In the genomic region with DNA sequence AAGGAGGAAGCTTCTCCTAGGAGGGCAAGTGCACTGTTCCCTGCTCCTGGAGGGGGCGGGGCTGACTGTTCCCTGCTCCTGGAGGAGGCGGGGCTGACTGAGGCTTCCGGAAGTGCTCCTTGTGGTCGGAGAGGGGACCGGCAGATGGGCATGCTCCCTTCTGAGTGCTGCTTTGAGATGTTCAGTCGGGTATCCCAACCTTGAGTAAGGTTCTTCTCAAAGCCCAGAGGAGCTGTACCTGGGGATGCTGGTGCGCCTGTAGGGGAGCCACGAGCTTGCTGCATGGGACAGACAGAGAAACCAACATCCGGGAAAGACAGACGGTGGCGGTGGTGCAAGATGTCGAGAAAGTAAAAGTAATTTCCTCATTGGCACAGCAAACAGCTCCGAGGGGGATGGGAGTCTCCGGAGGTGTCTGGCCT, we compare ENCODE assay signal across 8 mouse cellular contexts.
DNase-seq lines count a peak whose midpoint lies in the region; ATAC-seq and TF ChIP-seq lines count a peak whose summit lies in the region.

No protein-coding gene starts in this region.

- peak; percentile 64 for ATAC-seq in common myeloid progenitor, adult 5-6 weeks (replicated peaks; ENCODE audit: low read depth, poor library complexity, severe bottlenecking)
- ATAC-seq in intestine, embryonic 16.5 days = peak; percentile 61
- ATAC-seq in liver, postnatal 0 days = peak; percentile 57; the same call in 1 of the 2 replicates
- peak; percentile 53; the same call in 1 of the 2 replicates for ATAC-seq in neural tube, embryonic 12.5 days (ENCODE audit: low FRiP score, low read depth)

- peak; percentile 80 for DNase-seq in WW6 (ENCODE audit: low read depth, low spot score)
- DNase-seq in heart, adult 18-20 months = peak; percentile 53 to 63
- peak; percentile 62 for DNase-seq in liver, postnatal 0 days
- DNase-seq in yolk sac, embryonic 10.5 days (ENCODE audit: low spot score) = peak; percentile 84
- no peak for DNase-seq in frontal cortex, postnatal 36 days (ENCODE audit: low spot score in 2 of 2)

- H3K9ac ChIP-seq in intestine, embryonic 16.5 days (ENCODE audit: low read depth, low read length) = peak overlapping the region; percentile 60
- H3K9ac ChIP-seq in liver, postnatal 0 days (replicated peaks) = peak overlapping the region; percentile 48
- no peak overlapping the region for H3K9ac ChIP-seq in neural tube, embryonic 12.5 days

- H3K4me2 ChIP-seq in intestine, embryonic 16.5 days (ENCODE audit: low read depth, low read length) = peak overlapping the region; percentile 58
- H3K4me2 ChIP-seq in liver, postnatal 0 days (ENCODE audit: low read depth, low read length) = peak overlapping the region; percentile 70
- peak overlapping the region; percentile 57 for H3K4me2 ChIP-seq in neural tube, embryonic 12.5 days (replicated peaks)

- H3K27me3 ChIP-seq in intestine, embryonic 16.5 days (replicated peaks; ENCODE audit: control insufficient read depth, insufficient read depth, low read length) = no peaks in the 10 kb centered on the region
- no peaks in the 10 kb centered on the region for H3K27me3 ChIP-seq in liver, postnatal 0 days (ENCODE audit: insufficient read depth, low read length)
- H3K27me3 ChIP-seq in neural tube, embryonic 12.5 days (replicated peaks) = no peaks in the 10 kb centered on the region

- H3K36me3 ChIP-seq in intestine, embryonic 16.5 days (ENCODE audit: control insufficient read depth, insufficient read depth, low read length) = no peaks in the 10 kb centered on the region
- no peaks in the 10 kb centered on the region for H3K36me3 ChIP-seq in liver, postnatal 0 days (replicated peaks; ENCODE audit: insufficient read depth, low read length)
- no peaks in the 10 kb centered on the region for H3K36me3 ChIP-seq in neural tube, embryonic 12.5 days

- no peaks in the 10 kb centered on the region for H3K9me3 ChIP-seq in intestine, embryonic 16.5 days (ENCODE audit: control insufficient read depth, low read length)
- no peaks in the 10 kb centered on the region for H3K9me3 ChIP-seq in liver, postnatal 0 days (ENCODE audit: low read length)
- H3K9me3 ChIP-seq in neural tube, embryonic 12.5 days = no peaks in the 10 kb centered on the region

- H3K4me3 ChIP-seq in intestine, embryonic 16.5 days (ENCODE audit: low read length) = peak overlapping the region; percentile 49
- peak overlapping the region; percentile 46 for H3K4me3 ChIP-seq in liver, postnatal 0 days (ENCODE audit: low read depth, low read length)
- peak overlapping the region; percentile 18; the same call in 1 of the 2 replicates for H3K4me3 ChIP-seq in neural tube, embryonic 12.5 days

- 13% methylated on average over 14 of the region's 14 CpGs for whole genome bisulfite sequencing in intestine, embryonic 16.5 days
- 8% methylated on average over 14 of the region's 14 CpGs for WGBS in liver, postnatal 0 days (ENCODE audit: insufficient replicate concordance)
- WGBS in neural tube, embryonic 12.5 days = 9% methylated on average over 14 of the region's 14 CpGs

- peak; percentile 36 for TF ChIP-seq CTCF in liver, postnatal 0 days (IDR thresholded peaks at IDR 0.05; ENCODE audit: low read depth)

- TF ChIP-seq EP300 in liver, postnatal 0 days (IDR thresholded peaks at IDR 0.05; ENCODE audit: low read depth) = no peak

- H3K4me1 ChIP-seq in intestine, embryonic 16.5 days (ENCODE audit: control insufficient read depth, insufficient read depth, low read length) = peaks cover 33% of the 10 kb centered on the region
- H3K4me1 ChIP-seq in liver, postnatal 0 days (ENCODE audit: insufficient read depth) = peaks cover 28% of the 10 kb centered on the region
- peaks cover 5% of the 10 kb centered on the region; the same call in 1 of the 2 replicates for H3K4me1 ChIP-seq in neural tube, embryonic 12.5 days

- peak overlapping the region; percentile 70 for H3K27ac ChIP-seq in intestine, embryonic 16.5 days (ENCODE audit: low read length)
- peak overlapping the region; percentile 11; the same call in 1 of the 2 replicates for H3K27ac ChIP-seq in liver, postnatal 0 days (ENCODE audit: low read depth)
- no peak overlapping the region for H3K27ac ChIP-seq in neural tube, embryonic 12.5 days

Comparison
In these comparisons a context has a peak if more than half of its experiments do, and no peak if none do; other contexts are left out.
1. DNase-seq: peak in WW6 (single experiment), heart, adult 18-20 months (2 of 2), liver, postnatal 0 days (single experiment) and yolk sac, embryonic 10.5 days (single experiment); none in frontal cortex, postnatal 36 days (0 of 2).
2. Peak in every context shown above with its lines, with median percentiles within 50 percentile points of each other: ATAC-seq, H3K4me2 ChIP-seq and H3K4me3 ChIP-seq.